ENCODE assay signal across 9 mouse cellular contexts in the genomic region with DNA sequence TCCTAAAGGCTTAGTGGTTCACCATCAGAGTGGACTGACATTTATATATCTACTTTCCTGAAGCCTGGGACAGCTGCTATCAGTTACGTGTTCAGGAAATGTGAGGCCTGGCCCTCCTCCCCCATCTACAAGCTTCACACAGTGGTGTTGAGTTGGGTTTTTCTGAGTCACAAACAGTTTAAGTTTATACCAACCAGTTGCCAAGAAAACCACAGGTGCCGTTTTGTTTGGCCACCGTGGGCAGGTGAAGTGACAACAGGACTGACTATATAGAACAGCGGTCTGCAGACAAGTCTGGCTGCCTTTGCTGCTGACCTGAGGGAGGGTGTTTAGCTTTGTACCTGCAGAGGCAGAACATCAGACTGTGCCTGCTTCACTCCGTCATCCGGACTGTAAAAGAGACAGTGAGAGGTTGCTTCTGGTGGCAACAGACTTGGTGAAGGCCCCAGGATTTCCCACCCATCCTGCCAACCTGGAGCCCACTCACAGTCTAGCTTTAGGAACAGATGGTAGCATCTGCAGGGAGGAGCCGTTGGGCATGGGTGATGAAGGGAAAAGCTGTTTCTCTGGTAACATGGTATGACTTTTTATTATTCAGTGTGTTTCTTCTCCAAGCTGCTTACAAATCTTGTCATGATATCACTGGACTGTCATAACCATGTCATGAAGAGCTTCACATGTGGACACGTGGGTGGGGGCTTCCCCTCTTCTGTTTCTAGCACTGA. TPM values are rescaled to one million over a fixed set of nuclear protein-coding genes. Genes with fewer than 3 reads are reported as not detected.
A peak's percentile ranks its signal among the peaks of the same experiment; 100 is the strongest.
DNase-seq lines count a peak whose midpoint lies in the region; ATAC-seq and TF ChIP-seq lines count a peak whose summit lies in the region.
"Had no signal": no experiment of that assay in that cellular context is flagged by ENCODE, and none has a peak within 500 bp of the region (broad histone marks: within the 10 kb centered on the region; RNA-seq: fewer than 3 reads in every experiment).

No protein-coding gene starts in this region.

- 86% methylated on average over 8 of the region's 8 CpGs for WGBS in midbrain, embryonic 15.5 days
- WGBS in midbrain, embryonic 16.5 days = 87% methylated on average over 8 of the region's 8 CpGs
- WGBS in hindbrain, embryonic 16.5 days = 75% methylated on average over 8 of the region's 8 CpGs
- WGBS in liver, postnatal 0 days (ENCODE audit: insufficient replicate concordance) = 50% methylated on average over 8 of the region's 8 CpGs

- no peak for ATAC-seq in midbrain, embryonic 15.5 days (replicated peaks)
- no peak for ATAC-seq in midbrain, embryonic 16.5 days
- ATAC-seq in hindbrain, embryonic 16.5 days = peak; percentile 54
- no peak for ATAC-seq in liver, postnatal 0 days

- TF ChIP-seq EP300 in liver, postnatal 0 days (IDR thresholded peaks at IDR 0.05; ENCODE audit: low read depth) = no peak

- intact Hi-C loops in gastrocnemius, postnatal 14 days (cut with DNase I; ENCODE audit: low total_unique reads) = no loop called here

- TF ChIP-seq CTCF in liver, postnatal 0 days (IDR thresholded peaks at IDR 0.05; ENCODE audit: low read depth) = no peak

- no peak overlapping the region for H3K9ac ChIP-seq in midbrain, embryonic 15.5 days
- no peak overlapping the region for H3K9ac ChIP-seq in midbrain, embryonic 16.5 days (ENCODE audit: low read depth, low read length)
- H3K9ac ChIP-seq in hindbrain, embryonic 16.5 days (ENCODE audit: low read depth, low read length) = no peak overlapping the region
- no peak overlapping the region for H3K9ac ChIP-seq in liver, postnatal 0 days (replicated peaks)
- H3K9ac ChIP-seq: liver, embryonic 14.5 days had no signal

- no peak overlapping the region for H3K4me3 ChIP-seq in midbrain, embryonic 15.5 days
- H3K4me3 ChIP-seq in midbrain, embryonic 16.5 days (ENCODE audit: low read depth, low read length) = no peak overlapping the region
- H3K4me3 ChIP-seq in hindbrain, embryonic 16.5 days (ENCODE audit: low read length) = no peak overlapping the region
- no peak overlapping the region for H3K4me3 ChIP-seq in liver, postnatal 0 days (ENCODE audit: low read depth, low read length)

- no peak overlapping the region for H3K4me2 ChIP-seq in midbrain, embryonic 15.5 days
- no peak overlapping the region for H3K4me2 ChIP-seq in midbrain, embryonic 16.5 days (ENCODE audit: low read length)
- H3K4me2 ChIP-seq in hindbrain, embryonic 16.5 days (ENCODE audit: low read length) = no peak overlapping the region
- H3K4me2 ChIP-seq in liver, postnatal 0 days (ENCODE audit: low read depth, low read length) = no peak overlapping the region

- H3K27me3 ChIP-seq in midbrain, embryonic 15.5 days (replicated peaks) = no peaks in the 10 kb centered on the region
- no peaks in the 10 kb centered on the region for H3K27me3 ChIP-seq in midbrain, embryonic 16.5 days (ENCODE audit: control insufficient read depth, insufficient read depth, low read depth, low read length)
- H3K27me3 ChIP-seq in hindbrain, embryonic 16.5 days (replicated peaks; ENCODE audit: control insufficient read depth, insufficient read depth, low read length) = no peaks in the 10 kb centered on the region
- H3K27me3 ChIP-seq in liver, postnatal 0 days (ENCODE audit: insufficient read depth, low read length) = no peaks in the 10 kb centered on the region

- no peaks in the 10 kb centered on the region for H3K4me1 ChIP-seq in midbrain, embryonic 15.5 days
- H3K4me1 ChIP-seq in midbrain, embryonic 16.5 days (ENCODE audit: control insufficient read depth, insufficient read depth, low read length) = no peaks in the 10 kb centered on the region
- H3K4me1 ChIP-seq in hindbrain, embryonic 16.5 days (ENCODE audit: control insufficient read depth, insufficient read depth, low read depth, low read length) = peaks cover 9% of the 10 kb centered on the region
- H3K4me1 ChIP-seq in liver, postnatal 0 days (ENCODE audit: insufficient read depth) = peaks cover 21% of the 10 kb centered on the region

- H3K9me3 ChIP-seq in midbrain, embryonic 15.5 days = no peaks in the 10 kb centered on the region
- no peaks in the 10 kb centered on the region for H3K9me3 ChIP-seq in midbrain, embryonic 16.5 days (replicated peaks; ENCODE audit: control insufficient read depth, low read length, poor library complexity, severe bottlenecking)
- no peaks in the 10 kb centered on the region for H3K9me3 ChIP-seq in hindbrain, embryonic 16.5 days (ENCODE audit: control insufficient read depth, low read length)
- no peaks in the 10 kb centered on the region for H3K9me3 ChIP-seq in liver, postnatal 0 days (ENCODE audit: low read length)

- DNase-seq in cerebellum, adult 9-10 months = peak; percentile 58
- DNase-seq in liver, postnatal 0 days = no peak
- no peak for DNase-seq in urinary bladder, postnatal 36 days (ENCODE audit: low spot score in 2 of 2)
- DNase-seq in gastrocnemius, postnatal 14 days = no peak
- DNase-seq in adrenal gland, adult (ENCODE audit: inconsistent age in 2 of 2, low spot score in 1 of 2) = no peak

- 0 out of 2 replicates have a peak overlapping the region, but pooled peaks have one; percentile 27 for H3K27ac ChIP-seq in midbrain, embryonic 15.5 days
- no peak overlapping the region; the same call in 1 of the 2 replicates for H3K27ac ChIP-seq in midbrain, embryonic 16.5 days (ENCODE audit: low read length)
- H3K27ac ChIP-seq in hindbrain, embryonic 16.5 days (ENCODE audit: low read depth, low read length) = peak overlapping the region; percentile 61
- H3K27ac ChIP-seq in liver, postnatal 0 days (ENCODE audit: low read depth) = peak overlapping the region; percentile 60; the same call in 1 of the 2 replicates
- H3K27ac ChIP-seq: liver, embryonic 14.5 days had no signal

- H3K36me3 ChIP-seq in midbrain, embryonic 15.5 days (replicated peaks) = peaks cover 15% of the 10 kb centered on the region; the same call in 1 of the 2 replicates
- H3K36me3 ChIP-seq in midbrain, embryonic 16.5 days (ENCODE audit: control insufficient read depth, insufficient read depth, low read length) = peaks cover 4% of the 10 kb centered on the region; the same call in 1 of the 2 replicates
- peaks cover 14% of the 10 kb centered on the region for H3K36me3 ChIP-seq in hindbrain, embryonic 16.5 days (ENCODE audit: control insufficient read depth, insufficient read depth, low read length)
- H3K36me3 ChIP-seq in liver, postnatal 0 days (replicated peaks; ENCODE audit: insufficient read depth, low read length) = peaks cover 32% of the 10 kb centered on the region

RNA-seq across cellular contexts. Expression of gene Adora2a, which starts 13.2 kb away (rescaled TPM):
- 3.8 and 4.0 TPM in 2 replicates for polyA plus RNA-seq in midbrain, embryonic 15.5 days (2015; fragmentation: Nextera tagmentation; extraction: Ambion mirVana)
- 3.7 and 3.8 TPM in 2 replicates for polyA plus RNA-seq in midbrain, embryonic 16.5 days (2015; fragmentation: Nextera tagmentation; extraction: Ambion mirVana)
- 3.6 and 4.6 TPM in 2 replicates for polyA plus RNA-seq in hindbrain, embryonic 16.5 days (2015; fragmentation: Nextera tagmentation; extraction: Ambion mirVana)
- polyA plus RNA-seq in liver, postnatal 0 days (2015; fragmentation: Nextera tagmentation; extraction: Ambion mirVana) = 1.8 and 1.9 TPM in 2 replicates
- total RNA-seq in gastrocnemius, postnatal 14 days (2021) = 1 to 10 TPM; 2.7 to 2.9 TPM
